Mouse (Mus musculus) intestine, embryonic 14.5 days (tissue): Measurements from ENCODE around the gene Raver1. TPM values are rescaled to one million over a fixed set of nuclear protein-coding genes. Genes with fewer than 3 reads are reported as not detected.
A peak's percentile ranks its signal among the peaks of the same experiment; 100 is the strongest.

Experiments
- ATAC-seq: fragments of 200-750 bp; cut with Nextera tagmentation; replicated peaks from 2 replicates; pipeline ENCODE4 v1.8.0; 2017; ENCODE audit warnings: low read depth, moderate number of reproducible peaks, moderate TSS enrichment, moderate library complexity; ENCODE audit not compliant: low FRiP score, low TSS enrichment
- DNase-seq: peaks from one replicate; pipeline ENCODE4 v3.0.0-alpha.2; 2018; ENCODE audit warnings: low spot score
- H3K27ac ChIP-seq: fragments of 300-500 bp; sonication (generic); 2 replicates; pipeline ENCODE4 v1.5.1; 2014; ENCODE audit warnings: low read depth, mild to moderate bottlenecking, control low read depth
- H3K27me3 ChIP-seq: fragments of 300-500 bp; sonication (generic); replicated peaks from 2 replicates; pipeline ENCODE4 v1.6.1; 2014; ENCODE audit warnings: low read length, control low read depth; ENCODE audit not compliant: control insufficient read depth, insufficient read depth
- H3K36me3 ChIP-seq: fragments of 300-500 bp; sonication (generic); 2 replicates; pipeline ENCODE4 v1.6.1; 2014; ENCODE audit warnings: low read length, control low read depth; ENCODE audit not compliant: control insufficient read depth, insufficient read depth
- H3K4me1 ChIP-seq: fragments of 300-500 bp; sonication (generic); replicated peaks from 2 replicates; pipeline ENCODE4 v1.6.1; 2014; ENCODE audit warnings: low read length, control low read depth, mixed read lengths; ENCODE audit not compliant: control insufficient read depth, insufficient read depth
- H3K4me2 ChIP-seq: fragments of 300-500 bp; sonication (generic); 2 replicates; pipeline ENCODE4 v1.6.1; 2014; ENCODE audit warnings: low read length
- H3K4me3 ChIP-seq: fragments of 300-500 bp; sonication (generic); 2 replicates; pipeline ENCODE4 v1.5.1; 2014; ENCODE audit warnings: low read depth, low read length, control low read depth, mixed read lengths
- H3K9ac ChIP-seq: fragments of 300-500 bp; sonication (generic); 2 replicates; pipeline ENCODE4 v1.6.1; 2014; ENCODE audit warnings: mild to moderate bottlenecking, low read length
- H3K9me3 ChIP-seq: fragments of 300-500 bp; sonication (generic); 2 replicates; pipeline ENCODE4 v1.6.1; 2016; ENCODE audit warnings: low read length, control low read depth; ENCODE audit not compliant: control insufficient read depth
- whole genome bisulfite sequencing: fragments of 180-500 bp; shearing (Covaris S2); extraction: QIAGEN DNeasy Blood & Tissue Kit; methylation state at CpG from one replicate; pipeline ENCODE4 v1.1.7; 2014; 5-methylcytosine and 5-hydroxymethylcytosine counted together
- microRNA counts: library from miRNA; unstranded; fragments of <30 nt; microRNA quantifications from one replicate; lab custom pipeline; 2016
- microRNA-seq: library from miRNA; unstranded; fragments of <30 nt; microRNA quantifications from one replicate; pipeline ENCODE4, GENCODE M21; 2016
- polyA plus RNA-seq: library from polyadenylated mRNA; unstranded; fragments of >200 nt; fragmentation: Nextera tagmentation; extraction: Ambion mirVana; gene quantifications from 2 replicates; pipeline ENCODE4 v1.2.1, GENCODE M21; 2014

Raver1 gene
- polyA plus RNA-seq, 1 experiment from 2014 or later = 87.5 TPM

DNA sequence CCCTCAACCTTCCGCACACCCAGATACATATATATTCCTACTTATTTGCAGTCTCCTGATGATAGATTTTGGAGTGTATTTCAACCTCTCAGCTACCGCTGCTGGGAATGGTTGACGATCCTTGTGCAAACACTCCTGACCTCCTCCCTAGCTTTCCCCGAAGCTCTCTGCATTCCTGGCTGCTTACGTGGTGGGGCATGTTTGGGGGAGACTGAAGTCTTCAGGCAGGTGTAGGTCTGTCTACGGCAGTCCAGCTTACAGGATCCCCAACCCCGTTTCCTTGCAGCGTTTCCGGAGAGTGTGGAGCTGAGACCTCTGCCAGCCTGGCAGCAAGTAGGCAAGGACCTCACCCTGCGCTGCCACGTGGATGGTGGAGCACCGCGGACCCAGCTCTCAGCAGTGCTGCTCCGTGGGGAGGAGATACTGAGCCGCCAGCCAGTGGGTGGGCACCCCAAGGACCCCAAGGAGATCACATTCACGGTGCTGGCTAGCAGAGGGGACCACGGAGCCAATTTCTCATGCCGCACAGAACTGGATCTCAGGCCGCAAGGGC, 66.5 kb downstream of the Raver1 start:
- 56% methylated on average over 19 of the region's 19 CpGs for WGBS
- no peaks in the 10 kb centered on the region for H3K9me3 ChIP-seq
- H3K36me3 ChIP-seq = no peaks in the 10 kb centered on the region
- 0 out of 2 replicates have a peak overlapping the region, but pooled peaks have one; percentile 3 for H3K27ac ChIP-seq
- DNase-seq = no peak
- H3K4me3 ChIP-seq = no peak overlapping the region
- ATAC-seq = peak; percentile 17; the same call in 1 of the 2 replicates
- 0 out of 2 replicates have a peak overlapping the region, but pooled peaks have one; percentile 5 for H3K9ac ChIP-seq
- H3K27me3 ChIP-seq = peaks cover 14% of the 10 kb centered on the region
- H3K4me1 ChIP-seq = peaks cover 14% of the 10 kb centered on the region
- H3K4me2 ChIP-seq = no peak overlapping the region; the same call in 1 of the 2 replicates

MicroRNA genes within 50 kb of the gene (microRNA counts, 519-probe panel; counts per million panel counts)
- microRNA mmu-miR-1900 (lab: Ali Mortazavi, UCI) = 3,548 counts per million, percentile 47 among the panel's probes with 10 or more counts

Small RNA genes lying within 50 kb of the gene (microRNA-seq; reads per million reads assigned to microRNA genes)
- not detected for gene Mir1900
- gene Mir7082 = 0.34 reads per million

Other genes starting within 250 kb of the Raver1 start
- 11.1 and 14.1 TPM in 2 replicates for gene A230050P20Rik, start 223.4 kb downstream of the Raver1 start, polyA plus RNA-seq
- 8.1 and 10.0 TPM in 2 replicates for gene Angptl6, start 212.3 kb downstream of the Raver1 start, polyA plus RNA-seq
- gene Ppan, start 203.8 kb downstream of the Raver1 start, polyA plus RNA-seq = 101 and 106 TPM in 2 replicates
- gene Eif3g, start 193.4 kb downstream of the Raver1 start, polyA plus RNA-seq = 314 and 315 TPM in 2 replicates
- 65.4 and 69.9 TPM in 2 replicates for gene Dnmt1, start 132.1 kb downstream of the Raver1 start, polyA plus RNA-seq
- 31.9 and 35.5 TPM in 2 replicates for gene S1pr2, start 115.2 kb downstream of the Raver1 start, polyA plus RNA-seq
- 151 and 155 TPM in 2 replicates for gene Mrpl4, start 89.3 kb downstream of the Raver1 start, polyA plus RNA-seq
- 11.4 and 11.8 TPM in 2 replicates for gene Icam1, start 76.0 kb downstream of the Raver1 start, polyA plus RNA-seq
- gene Icam4, start 62.6 kb downstream of the Raver1 start, polyA plus RNA-seq = 0.96 TPM in 1 of 2 replicates, not detected in the other
- gene Icam5, start 59.9 kb downstream of the Raver1 start, polyA plus RNA-seq = 0.12 TPM in 2 replicates
- gene Zglp1, start 24.9 kb downstream of the Raver1 start, polyA plus RNA-seq = 1.3 TPM in 1 of 2 replicates, not detected in the other
- 0.20 and 0.74 TPM in 2 replicates for gene Gm49373, start 18.9 kb downstream of the Raver1 start, polyA plus RNA-seq
- 71.4 and 74.4 TPM in 2 replicates for gene Fdx1l, start 18.4 kb downstream of the Raver1 start, polyA plus RNA-seq
- 2.2 and 3.7 TPM in 2 replicates for gene Gm38431, start within 50 bp of the Raver1 start, polyA plus RNA-seq
- gene Tyk2, start 39.2 kb upstream of the Raver1 start, polyA plus RNA-seq = 11.7 and 12.1 TPM in 2 replicates
- gene Cdc37, start 58.0 kb upstream of the Raver1 start, polyA plus RNA-seq = 307 and 327 TPM in 2 replicates
- gene Pde4a, start 73.7 kb upstream of the Raver1 start, polyA plus RNA-seq = 6.7 and 7.0 TPM in 2 replicates
- gene Keap1, start 147.4 kb upstream of the Raver1 start, polyA plus RNA-seq = 41.0 and 43.0 TPM in 2 replicates
- gene S1pr5, start 156.4 kb upstream of the Raver1 start, polyA plus RNA-seq = 0.07 and 0.13 TPM in 2 replicates
- gene Atg4d, start 173.3 kb upstream of the Raver1 start, polyA plus RNA-seq = 42.6 and 45.4 TPM in 2 replicates
- 12.8 TPM in 2 replicates for gene Kri1, start 196.0 kb upstream of the Raver1 start, polyA plus RNA-seq
- gene Cdkn2d, start 199.4 kb upstream of the Raver1 start, polyA plus RNA-seq = 43.7 and 44.8 TPM in 2 replicates
- 69.6 and 75.8 TPM in 2 replicates for gene Ap1m2, start 220.3 kb upstream of the Raver1 start, polyA plus RNA-seq
- gene Slc44a2, start 228.7 kb upstream of the Raver1 start, polyA plus RNA-seq = 70.1 and 74.6 TPM in 2 replicates